Mouse (Mus musculus) lung, postnatal 10 days (tissue): ENCODE results near the gene Runx2.
A peak's percentile ranks its signal among the peaks of the same experiment; 100 is the strongest.

Experiments used
- DNase-seq: peaks from one replicate; pipeline ENCODE4 v3.0.0; 2021

Gene Runx2

DNA sequence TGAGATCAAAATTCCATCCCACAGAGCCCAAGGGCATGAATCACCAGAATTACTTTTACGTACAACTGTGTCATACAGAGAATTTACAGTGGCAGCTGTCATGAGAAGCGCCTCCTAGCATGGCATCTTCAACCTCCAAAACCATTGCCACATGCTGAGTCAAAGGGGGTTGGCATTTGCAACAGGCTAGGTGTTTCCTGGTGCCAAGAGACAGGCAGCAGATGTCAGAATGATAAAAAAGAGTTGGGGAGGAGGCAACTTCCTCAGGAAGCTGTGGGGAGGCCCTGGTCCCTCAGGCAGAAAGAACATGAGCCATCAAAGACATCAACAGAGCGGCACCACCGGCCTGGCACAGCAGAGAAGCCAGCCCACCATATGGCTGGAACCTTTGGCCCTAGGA lies 160.1 kb downstream of the Runx2 start:
- peak; percentile 7 for DNase-seq

DNA sequence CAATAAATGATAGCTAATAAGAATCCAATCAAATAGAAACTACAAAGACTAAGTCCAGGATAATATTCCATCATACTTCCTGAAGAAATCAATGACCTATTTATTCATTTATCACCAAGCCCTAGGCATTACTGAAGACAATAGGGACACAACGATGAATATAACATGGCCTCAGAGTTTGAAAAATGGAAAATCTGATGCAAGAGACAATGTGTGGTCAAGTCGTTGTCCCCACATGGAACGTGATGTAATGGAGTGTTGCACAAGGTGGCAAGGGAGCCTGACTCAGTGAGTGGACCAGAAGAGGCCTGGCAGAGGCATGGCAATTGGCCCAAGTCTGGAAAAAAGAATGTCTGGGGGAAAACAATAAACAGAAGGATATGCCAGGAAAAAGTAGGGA lies 161.5 kb downstream of the Runx2 start:
- DNase-seq, result no peak

DNA sequence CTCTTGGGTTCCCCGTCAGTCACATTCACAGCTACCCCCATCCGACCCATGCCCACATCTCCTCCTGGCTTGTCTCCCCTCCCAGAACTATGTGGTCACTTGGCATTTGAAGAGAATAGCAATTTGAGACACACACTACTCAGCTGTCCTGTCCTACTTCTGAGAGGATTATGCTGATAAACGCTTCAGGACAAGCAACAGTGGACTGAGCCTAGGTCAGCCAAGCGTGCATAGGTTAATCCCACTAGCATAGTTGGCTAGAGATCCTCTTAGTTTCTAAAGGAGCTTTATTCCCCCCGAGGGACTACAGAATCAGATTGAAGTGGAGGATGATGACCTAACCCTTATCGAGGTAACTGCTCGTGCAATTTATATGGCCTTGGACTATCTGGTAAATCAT lies 162.5 kb downstream of the Runx2 start:
- DNase-seq, result no peak

DNA sequence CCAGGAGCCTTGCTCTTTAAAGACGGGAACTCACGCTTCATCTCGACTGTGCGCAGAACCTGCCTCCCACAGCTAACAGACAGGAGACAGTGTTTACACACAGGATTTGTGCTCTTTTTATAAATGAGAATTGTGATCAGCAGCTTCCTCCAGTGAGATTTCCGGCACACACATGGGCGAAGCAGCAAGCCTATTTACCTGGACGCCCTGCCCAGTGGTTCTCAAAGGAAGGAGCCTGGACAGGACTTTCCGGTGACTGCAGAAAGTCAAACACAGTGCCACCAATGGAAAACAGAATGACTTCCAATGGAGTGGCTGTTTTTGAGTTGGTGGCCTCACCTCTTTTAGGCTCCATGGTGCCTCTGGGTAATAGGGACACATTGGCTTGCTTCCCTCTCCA lies 163.0 kb downstream of the Runx2 start:
- no peak for DNase-seq

DNA sequence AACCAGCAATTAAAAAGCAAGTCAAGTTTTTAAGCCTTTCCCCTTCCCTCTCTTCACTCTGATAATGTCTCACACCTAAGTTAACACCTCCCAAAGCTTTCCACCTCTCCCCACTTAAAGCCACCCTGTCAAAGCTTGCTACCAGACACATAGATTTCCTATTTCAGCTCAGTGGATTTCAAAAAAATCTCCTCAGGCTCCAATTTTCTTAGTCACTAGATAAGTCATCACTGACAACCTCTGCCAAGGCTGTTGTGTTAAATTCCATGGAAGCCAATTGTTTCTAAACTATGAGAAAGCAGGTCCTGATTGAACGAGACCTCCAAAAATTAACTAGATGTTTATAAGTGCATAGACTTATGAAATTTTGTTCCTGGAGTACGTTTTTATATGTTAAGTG lies 164.2 kb downstream of the Runx2 start:
- DNase-seq, result no peak

DNA sequence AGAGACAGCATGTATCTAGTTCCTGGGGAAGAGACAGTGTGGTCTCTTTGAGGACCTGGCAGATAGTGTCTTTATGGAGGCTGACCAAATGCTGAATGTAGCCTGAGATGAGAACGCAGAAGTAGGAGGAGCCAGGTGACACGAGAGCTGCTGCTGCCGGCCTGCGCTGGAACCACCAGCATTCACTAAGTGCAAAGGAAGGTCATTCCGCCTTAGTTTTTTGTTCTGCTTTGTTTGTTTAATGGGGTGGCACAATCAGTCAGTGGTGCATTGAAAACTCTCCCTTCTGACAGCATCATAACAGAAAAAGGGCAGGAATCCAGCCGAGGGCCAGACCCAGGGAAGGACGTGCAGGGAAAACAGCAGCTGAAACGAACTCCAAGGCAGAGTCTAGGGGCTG lies 165.5 kb downstream of the Runx2 start:
- DNase-seq, result no peak

DNA sequence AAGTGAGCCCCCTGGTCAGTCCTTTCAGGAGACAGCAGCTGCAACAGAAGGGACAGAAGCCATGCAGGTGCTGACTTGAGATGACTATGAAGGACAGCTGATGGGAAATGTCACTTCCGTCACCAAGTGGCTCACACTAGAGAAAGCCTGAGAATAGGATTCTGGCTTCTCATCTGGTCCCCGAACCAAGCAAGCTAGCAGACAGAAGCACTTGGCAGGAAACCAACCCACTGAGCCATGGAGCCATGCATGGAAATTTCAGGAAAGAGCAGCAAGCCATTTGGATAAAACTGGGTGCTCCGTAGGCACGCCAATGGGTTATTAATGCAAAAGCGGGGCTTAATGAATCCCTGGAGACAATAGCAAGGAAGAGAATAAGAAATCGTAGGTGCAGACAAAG lies 166.7 kb downstream of the Runx2 start:
- DNase-seq, result no peak

DNA sequence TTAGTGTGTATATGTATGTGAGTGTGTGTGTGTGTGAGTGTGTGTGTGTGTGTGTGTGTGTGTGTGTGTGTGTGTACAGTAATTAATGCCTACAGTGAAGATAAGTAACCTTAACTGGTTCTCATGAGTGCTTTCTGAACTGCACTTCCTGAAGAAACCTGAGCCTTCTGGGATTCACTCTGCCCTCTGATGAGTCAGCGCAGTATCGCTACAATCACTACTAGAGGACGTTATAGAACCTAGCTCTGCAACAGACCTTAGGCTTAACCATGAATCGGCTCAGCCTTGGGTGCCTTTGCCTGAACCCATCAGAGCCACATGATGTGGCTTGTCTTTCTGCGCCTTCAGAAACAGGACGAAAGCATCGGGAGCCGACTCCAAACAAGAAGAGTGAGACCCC lies 169.5 kb downstream of the Runx2 start:
- DNase-seq, result no peak

DNA sequence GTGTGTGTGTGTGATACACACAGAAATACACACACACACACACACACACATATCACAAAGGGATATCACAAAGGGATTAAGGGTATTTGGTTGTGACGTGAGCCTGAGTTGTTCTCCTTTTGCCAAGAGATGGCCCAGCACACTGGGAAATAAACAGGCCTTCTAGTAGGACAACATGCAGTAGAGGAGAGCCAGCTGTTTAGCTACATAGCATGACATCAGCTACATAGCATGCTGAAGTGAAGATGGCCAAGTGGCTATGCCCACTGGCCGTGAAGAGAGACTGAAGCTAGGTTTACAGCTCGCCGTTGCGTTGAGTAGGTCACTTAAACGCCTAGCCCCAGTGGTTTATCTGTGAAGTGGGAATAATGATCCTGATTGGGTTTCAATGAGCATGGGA lies 171.3 kb downstream of the Runx2 start:
- no peak for DNase-seq

DNA sequence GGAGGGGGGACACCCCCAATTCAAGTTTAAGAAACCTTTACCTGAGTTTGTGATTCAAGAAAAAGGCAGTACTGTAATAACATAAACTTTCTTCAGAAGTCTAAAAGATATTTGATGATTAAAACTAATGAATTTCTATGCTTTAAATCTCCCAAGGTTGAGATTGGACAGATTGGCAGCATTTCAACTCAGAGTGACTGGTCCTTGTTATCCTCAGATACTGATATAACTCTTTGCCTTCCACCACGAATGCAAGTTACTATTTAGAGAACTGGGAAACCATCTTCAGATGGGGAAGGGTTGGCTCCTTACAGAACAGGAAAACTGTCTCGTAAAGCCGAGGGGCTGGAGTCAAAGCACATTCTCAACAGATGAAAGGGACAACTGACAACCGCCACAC lies 172.5 kb downstream of the Runx2 start:
- no peak for DNase-seq

DNA sequence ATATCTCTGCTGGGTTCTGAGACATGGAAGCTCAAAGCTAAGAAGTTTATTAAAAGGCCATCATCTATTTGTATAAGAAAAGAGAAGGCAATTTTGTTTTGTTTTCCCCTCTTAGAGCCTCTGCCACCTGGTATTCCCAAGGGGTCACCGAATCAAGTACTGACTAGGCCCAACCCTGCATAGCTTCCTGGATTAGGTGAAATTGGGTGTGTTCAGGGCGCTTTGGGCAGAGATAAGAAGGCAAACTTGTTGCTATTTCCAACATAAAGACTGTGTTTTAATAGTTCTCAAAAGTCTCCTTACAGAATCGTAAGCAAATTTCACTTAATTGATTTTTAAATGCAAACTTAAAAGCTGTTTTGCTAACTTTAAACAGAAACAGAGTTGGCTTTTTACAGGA lies 173.7 kb downstream of the Runx2 start:
- DNase-seq, result no peak

DNA sequence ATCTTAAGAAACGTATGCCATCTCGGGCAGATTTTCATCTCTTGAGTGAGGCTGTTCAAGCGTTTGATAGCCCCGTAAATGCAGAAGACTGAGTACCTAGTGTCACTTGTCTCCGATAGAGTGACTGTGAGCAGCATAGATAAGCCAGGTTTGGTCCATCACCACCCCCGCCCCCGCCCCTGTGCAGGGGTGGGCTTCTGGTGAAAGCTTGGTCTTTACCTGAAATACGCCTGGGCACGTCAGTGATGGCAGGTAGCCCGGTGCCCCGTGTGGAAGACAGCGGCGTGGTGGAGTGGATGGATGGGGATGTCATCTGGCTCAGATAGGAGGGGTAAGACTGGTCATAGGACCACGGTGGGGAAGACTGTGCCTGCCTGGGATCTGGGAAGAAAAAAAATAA lies 175.2 kb downstream of the Runx2 start:
- DNase-seq, result no peak

DNA sequence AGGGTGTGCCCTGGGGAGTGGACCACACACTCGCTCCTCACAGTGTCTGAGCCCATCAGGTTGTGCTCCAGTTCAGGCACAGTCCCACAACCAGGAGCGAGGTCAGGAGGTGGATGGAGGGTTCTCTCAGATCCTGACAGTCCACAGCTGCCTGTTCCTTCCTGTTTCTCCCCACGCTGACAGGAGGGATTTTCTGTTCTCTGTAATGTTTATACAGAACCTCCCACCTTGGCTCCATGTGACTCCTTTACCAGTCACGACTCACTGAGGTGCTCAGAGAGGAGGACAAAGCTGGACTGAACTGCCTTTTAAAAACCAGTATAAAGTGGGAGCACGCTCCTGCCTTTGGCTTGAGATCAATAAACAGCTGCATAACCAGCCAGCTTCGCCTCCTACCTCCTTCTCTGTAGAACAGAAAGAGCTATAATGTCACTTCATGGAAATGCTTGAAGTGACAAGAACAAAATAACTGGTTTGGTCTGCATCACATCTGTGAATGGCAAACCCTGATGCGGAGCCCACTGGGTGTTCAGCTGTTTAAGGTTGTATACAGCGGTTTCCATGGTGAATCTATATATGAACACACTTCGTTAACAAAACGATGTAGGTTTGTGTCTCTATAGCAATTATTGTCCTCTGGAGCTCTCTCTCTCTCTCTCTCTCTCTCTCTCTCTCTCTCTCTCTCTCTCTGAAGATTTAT lies 177.3 kb downstream of the Runx2 start:
- no peak for DNase-seq

DNA sequence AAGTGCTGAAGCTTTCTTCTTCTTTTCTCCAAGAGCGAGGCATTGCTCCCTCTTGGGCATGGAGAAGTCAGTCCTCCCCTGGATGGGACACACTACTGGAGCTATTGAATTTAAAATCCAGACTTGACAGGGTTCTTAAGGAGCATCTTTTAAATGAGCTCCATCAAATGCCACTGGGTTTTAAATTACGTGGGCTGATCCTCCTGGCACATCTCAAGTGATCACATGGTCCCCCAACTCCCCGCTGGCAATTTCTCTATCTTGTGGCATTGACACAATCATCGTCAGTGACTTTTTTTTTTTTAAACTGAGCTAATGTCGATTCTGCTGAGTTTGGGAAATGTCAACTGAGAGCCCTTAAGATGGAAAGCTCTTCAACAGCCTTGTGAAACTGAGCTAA lies 180.1 kb downstream of the Runx2 start:
- no peak for DNase-seq

DNA sequence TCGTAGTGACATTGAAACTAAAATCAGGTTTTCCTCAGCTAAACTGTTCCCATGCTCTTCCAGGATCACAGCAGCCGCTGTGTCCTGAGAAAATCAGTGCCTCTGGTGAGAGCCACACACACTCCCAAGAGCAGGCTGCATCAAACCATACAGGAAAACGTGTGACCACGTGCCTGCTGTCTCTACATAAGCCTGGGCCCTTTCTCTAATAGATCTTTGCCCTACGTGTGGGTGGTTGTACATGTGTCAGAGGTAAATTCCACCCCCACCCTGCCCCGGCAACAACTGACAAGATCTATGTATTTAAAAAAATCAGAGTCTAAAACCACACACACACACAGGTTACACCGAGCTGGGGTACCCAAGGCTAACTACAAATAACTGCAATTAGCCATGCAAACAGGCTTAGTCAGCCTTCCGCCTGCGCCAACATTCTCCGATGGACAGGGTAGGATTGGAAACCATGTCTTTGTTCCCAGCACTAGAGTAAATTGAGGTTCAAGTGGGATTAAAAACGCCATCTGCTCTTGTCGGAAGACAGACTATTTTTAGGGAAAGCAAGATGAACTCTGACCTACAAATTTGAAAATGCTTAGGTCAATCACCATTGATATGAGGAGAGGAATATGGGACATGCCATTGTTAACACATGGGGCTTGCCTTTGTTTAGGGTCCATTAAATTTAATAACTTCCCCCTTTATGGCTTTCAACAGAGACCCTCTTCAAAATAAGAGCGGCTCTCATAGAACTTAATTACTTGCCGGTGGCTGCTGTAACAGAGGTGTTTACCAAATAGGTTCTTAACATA lies 180.8 kb downstream of the Runx2 start:
- DNase-seq, result no peak

DNA sequence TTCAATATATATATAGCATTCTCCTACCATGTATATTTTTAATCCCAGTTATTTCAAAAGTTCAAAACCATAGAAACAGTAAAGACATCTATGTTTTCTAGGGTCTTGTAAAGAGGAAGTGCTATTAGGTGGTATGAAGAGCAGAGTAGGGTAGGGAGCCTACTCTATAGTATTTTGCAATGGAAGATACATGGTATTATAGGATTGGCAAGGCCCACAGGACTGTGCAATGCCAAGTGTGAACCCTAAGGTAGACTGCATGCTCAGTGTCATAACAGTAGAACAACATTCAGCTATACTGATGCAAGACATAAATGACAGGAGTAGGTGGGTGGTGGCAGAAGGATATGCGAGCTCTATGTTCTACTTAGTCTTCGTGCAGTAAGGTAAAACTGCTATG lies 181.7 kb downstream of the Runx2 start:
- no peak for DNase-seq

DNA sequence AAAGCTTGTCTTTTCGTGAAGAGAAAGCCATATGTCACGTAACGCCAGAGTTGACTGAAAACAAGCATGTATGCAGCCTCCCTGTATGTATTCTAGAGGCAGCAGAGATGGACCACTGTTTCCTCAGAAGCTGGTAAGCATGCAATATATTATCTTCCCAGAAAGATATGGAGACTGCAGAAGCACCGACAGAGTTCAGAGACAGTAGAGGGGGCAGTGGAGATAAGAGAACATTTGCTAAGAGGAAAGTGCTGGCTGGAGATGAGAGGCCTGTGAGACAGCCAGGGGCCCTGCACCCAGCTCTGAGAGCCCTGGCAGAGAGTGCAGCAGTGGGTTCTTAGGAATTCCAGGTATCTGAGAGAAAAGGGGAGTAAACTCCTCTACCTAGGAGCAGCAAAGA lies 182.3 kb downstream of the Runx2 start:
- no peak for DNase-seq

DNA sequence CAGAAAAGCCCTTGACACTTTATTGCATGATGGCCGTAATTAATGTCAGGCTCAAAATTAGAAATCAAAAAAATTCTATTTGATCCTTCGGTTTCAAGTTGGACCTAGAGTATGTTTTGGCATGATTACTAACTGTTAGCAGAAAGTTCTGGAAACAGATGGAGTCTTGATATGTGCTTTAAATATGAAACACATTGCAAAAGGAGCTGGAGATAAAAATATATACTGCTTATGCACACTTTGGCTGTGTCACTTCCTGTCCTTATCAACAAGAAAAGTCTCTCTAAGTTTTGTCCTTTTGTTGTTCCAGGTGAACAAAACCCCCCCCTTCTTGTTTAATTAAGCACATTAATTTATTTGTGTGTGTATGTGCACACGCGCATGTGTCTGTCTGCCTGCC lies 183.0 kb downstream of the Runx2 start:
- no peak for DNase-seq

DNA sequence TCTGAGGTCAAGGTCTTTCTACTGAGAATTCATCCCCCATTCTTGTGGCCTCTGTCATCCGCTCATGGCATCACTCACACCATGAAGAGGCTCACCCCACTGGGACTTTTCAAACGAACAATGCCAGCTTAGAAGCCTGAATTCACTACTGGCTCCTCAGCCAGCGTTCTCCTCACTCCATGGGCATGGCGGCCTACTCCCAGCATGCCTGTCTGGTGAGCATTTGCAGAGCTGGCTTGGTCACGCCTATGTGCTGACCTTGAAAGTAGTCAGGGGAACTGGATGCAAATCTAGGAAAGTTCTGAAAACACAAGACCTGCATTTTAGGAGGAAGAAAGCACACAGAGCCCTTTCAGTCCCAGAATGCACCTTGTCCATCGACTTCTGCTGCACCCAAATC lies 187.3 kb downstream of the Runx2 start:
- no peak for DNase-seq

DNA sequence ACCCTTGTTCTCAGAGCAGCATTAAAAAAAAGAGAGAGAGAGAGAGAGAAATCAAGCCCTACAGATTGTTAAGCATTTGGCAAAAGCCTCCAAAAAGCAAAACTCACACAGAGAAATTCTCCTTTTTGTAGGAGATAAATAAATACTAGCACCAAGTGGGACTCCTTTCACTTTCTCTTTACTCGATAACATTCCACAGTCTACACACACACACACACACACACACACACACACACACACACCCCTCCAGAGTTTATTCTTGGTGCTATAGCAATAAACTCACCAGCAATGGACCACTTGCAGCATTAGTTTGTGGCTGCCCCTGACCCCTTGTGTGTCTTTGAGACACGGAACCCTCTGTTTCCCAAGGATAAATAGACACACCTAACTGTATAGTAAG lies 190.9 kb downstream of the Runx2 start:
- DNase-seq, result peak; percentile 41

DNA sequence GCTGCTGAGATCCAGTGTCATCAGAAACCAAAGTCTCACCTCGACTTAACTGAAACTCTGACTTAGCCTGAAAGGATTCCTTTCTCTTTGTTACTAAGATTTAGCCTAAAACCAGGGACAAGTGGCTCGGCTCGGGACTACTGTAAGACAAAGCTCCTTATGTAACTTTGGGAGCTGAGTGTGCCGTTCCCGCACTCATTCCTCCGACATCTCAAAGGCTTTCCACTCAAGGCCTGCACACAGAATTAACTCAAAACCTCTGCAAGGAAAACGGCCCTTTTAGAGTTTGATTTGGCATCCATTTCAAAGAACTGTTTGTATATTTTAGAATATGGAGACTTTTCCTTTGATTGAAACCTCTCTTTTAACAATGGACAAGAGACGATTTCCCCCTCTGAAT lies 191.3 kb downstream of the Runx2 start:
- DNase-seq, result no peak

DNA sequence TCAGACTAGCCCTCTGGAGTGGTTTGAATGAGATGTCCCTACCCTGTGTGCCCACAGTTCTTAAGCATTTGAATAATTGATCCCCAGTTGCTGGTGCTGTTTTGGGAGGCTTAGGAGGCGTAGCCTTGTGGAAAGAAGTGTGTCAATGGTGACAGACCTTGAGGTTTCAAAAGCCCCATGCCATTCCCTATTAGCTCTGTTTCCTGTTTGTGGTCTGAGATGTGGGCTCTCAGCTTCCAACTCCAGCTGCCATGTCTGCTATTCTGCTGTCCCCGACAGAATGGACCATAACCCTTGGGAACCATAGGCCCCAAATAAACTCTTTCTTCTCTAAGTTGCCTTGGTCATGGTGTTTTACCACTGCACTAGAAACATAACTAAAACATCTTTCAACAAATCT lies 194.1 kb downstream of the Runx2 start:
- no peak for DNase-seq

DNA sequence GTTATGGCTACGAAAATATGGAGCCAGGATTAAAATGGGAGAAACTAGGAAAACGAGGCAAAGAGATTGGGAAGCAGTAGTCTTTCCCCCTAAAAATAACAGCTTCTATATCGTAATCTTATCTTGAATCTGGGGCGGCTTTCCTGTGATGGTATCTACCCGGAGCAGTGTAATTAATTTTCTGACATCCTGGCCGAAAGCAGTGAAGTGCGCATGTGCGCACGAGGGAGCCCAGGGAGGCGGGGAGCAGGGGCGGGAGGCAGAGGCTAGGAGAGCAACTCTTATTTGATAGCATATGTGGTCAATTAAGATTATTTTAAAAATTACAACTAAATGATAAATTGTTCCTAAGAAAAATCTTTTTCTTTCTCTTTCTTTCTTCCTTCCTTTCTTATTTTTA lies 195.9 kb downstream of the Runx2 start:
- DNase-seq, result peak; percentile 60

DNA sequence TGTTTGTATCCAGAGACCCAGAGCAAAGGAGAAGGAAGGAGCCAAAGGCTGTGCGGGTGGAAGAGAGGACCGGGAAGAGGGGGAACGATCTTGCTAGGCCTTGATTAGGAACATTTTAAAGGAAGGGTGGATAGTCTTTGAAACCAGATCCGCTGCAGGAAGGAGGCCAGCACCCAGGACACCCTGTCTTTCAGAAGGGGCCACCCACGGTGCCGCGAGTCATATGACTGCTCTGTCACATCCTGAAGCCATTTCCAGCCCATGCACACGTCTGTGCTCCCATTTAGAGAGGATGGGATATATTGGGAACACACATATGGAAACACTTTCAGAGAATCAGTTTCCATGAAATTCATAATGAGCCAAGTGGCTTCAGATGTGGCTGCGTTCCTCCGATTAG lies 196.4 kb downstream of the Runx2 start:
- peak; percentile 77 for DNase-seq

DNA sequence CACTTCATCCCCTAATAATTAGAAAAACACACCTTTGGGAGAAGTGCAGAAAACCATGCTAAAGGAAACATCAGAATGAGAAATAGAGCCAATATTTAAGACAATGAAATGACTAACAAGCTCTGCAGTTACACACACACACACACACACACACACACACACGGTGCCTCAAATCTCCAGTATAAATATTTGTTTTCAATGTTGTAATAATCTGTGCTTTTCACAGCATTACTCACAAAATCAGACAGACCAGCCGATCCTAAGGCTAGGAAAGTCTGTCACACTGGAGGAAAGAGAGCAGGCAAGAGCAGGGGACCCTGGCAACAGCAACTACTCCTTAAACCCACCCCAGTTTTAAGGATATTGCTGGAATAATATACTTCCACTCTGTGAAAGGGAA lies 196.9 kb downstream of the Runx2 start:
- DNase-seq, result peak; percentile 18
